Mouse (Mus musculus): ENCODE data around the gene Ifna12. TPM values are rescaled to one million over a fixed set of nuclear protein-coding genes. Genes with fewer than 3 reads are reported as not detected.
"Not testable (repeated sequence)": the region's sequence is repeated elsewhere in the genome, so short reads cannot be mapped to it uniquely, and the experiment has no call there.

Gene Ifna12
- not detected in 2 replicates for polyA plus RNA-seq (2016; fragmentation: Nextera tagmentation; extraction: Ambion mirVana)

- Histone ChIP-seq H3K9ac (no peak within 1 kb of the TSS), H3K36me3 (no peaks in the 10 kb centered on the region), H3K27me3 (replicated peaks) (no peaks in the 10 kb centered on the region), H3K4me1 (no peaks in the 10 kb centered on the region), H3K4me2 (no peak within 1 kb of the TSS), H3K27ac (no peak within 1 kb of the TSS), H3K9me3 (replicated peaks) (no peaks in the 10 kb centered on the region), H3K4me3 (no peak within 1 kb of the TSS)
- no peak for ATAC-seq
These were observed at the start of gene Ifna12 for GRCm38 (mm10) chr4:88603276-88603675. TSS of gene Ifna12 (minus strand) at chr4:88603376.

GRCm38 (mm10) chr4:88644359-88644758 lies 41.2 kb upstream of the Ifna12 start, which contains the start of gene Ifna13:
TSS of gene Ifna13 (minus strand) at chr4:88644459.
- Histone ChIP-seq H3K4me2 (no peak within 1 kb of the TSS), H3K36me3 (no peaks in the 10 kb centered on the region), H3K27ac (no peak within 1 kb of the TSS), H3K4me1 (no peaks in the 10 kb centered on the region), H3K27me3 (replicated peaks) (no peaks in the 10 kb centered on the region), H3K9ac (no peak within 1 kb of the TSS), H3K4me3 (no peak within 1 kb of the TSS), H3K9me3 (replicated peaks) (no peaks in the 10 kb centered on the region)
- 35% methylated on average over 2 of the region's 2 CpGs for WGBS (ENCODE audit: insufficient replicate concordance)
- no peak for ATAC-seq

GRCm38 (mm10) chr4:88642526-88642925 lies 39.4 kb upstream of the Ifna12 start:
- H3K9me3 ChIP-seq (replicated peaks): no peaks in the 10 kb centered on the region
- no peak overlapping the region for H3K27ac ChIP-seq
- no peaks in the 10 kb centered on the region for H3K4me1 ChIP-seq
- H3K27me3 ChIP-seq (replicated peaks): no peaks in the 10 kb centered on the region
- H3K9ac ChIP-seq: no peak overlapping the region
- no peak overlapping the region for H3K4me2 ChIP-seq
- no peak for ATAC-seq
- no peaks in the 10 kb centered on the region for H3K36me3 ChIP-seq
- WGBS (ENCODE audit: insufficient replicate concordance): 23% methylated on average over 2 of the region's 2 CpGs
- no peak overlapping the region for H3K4me3 ChIP-seq

GRCm38 (mm10) chr4:88641077-88641831 lies 38.1 kb upstream of the Ifna12 start:
- Histone ChIP-seq H3K27me3 (replicated peaks) (no peaks in the 10 kb centered on the region), H3K9me3 (replicated peaks) (no peaks in the 10 kb centered on the region), H3K9ac (no peak overlapping the region), H3K36me3 (no peaks in the 10 kb centered on the region), H3K4me1 (no peaks in the 10 kb centered on the region), H3K4me2 (peak overlapping the region; percentile 54), H3K27ac (no peak overlapping the region), H3K4me3 (peak overlapping the region; percentile 37)
- WGBS (ENCODE audit: insufficient replicate concordance): 25% methylated on average over 11 of the region's 11 CpGs
- ATAC-seq: peak; percentile 84

- Histone ChIP-seq H3K9ac (no peak overlapping the region), H3K27ac (no peak overlapping the region), H3K4me1 (no peaks in the 10 kb centered on the region), H3K36me3 (no peaks in the 10 kb centered on the region), H3K4me2 (peak overlapping the region; percentile 54), H3K9me3 (replicated peaks) (no peaks in the 10 kb centered on the region), H3K27me3 (replicated peaks) (no peaks in the 10 kb centered on the region), H3K4me3 (peak overlapping the region; percentile 37)
- no peak for ATAC-seq
- 58% methylated on average over 8 of the region's 8 CpGs for WGBS (ENCODE audit: insufficient replicate concordance)
These were observed 37.5 kb upstream of the Ifna12 start for GRCm38 (mm10) chr4:88640704-88641076.

GRCm38 (mm10) chr4:88634311-88634710 lies 31.1 kb upstream of the Ifna12 start, which contains the start of gene C87499:
TSS of gene C87499 (minus strand) at chr4:88634411.
- Histone ChIP-seq H3K4me3 (no peak within 1 kb of the TSS), H3K9me3 (replicated peaks) (no peaks in the 10 kb centered on the region), H3K4me1 (no peaks in the 10 kb centered on the region), H3K27me3 (replicated peaks) (no peaks in the 10 kb centered on the region), H3K27ac (no peak within 1 kb of the TSS), H3K9ac (no peak within 1 kb of the TSS), H3K4me2 (no peak within 1 kb of the TSS), H3K36me3 (no peaks in the 10 kb centered on the region)
- ATAC-seq: no peak
- 77% methylated on average over 4 of the region's 4 CpGs for WGBS (ENCODE audit: insufficient replicate concordance)

- H3K9me3 ChIP-seq (replicated peaks): no peaks in the 10 kb centered on the region
- H3K36me3 ChIP-seq: no peaks in the 10 kb centered on the region
- H3K9ac ChIP-seq: no peak within 1 kb of the TSS
- no peak within 1 kb of the TSS for H3K4me3 ChIP-seq
- 47% methylated on average over 1 of the region's 1 CpGs for WGBS (ENCODE audit: insufficient replicate concordance)
- no peaks in the 10 kb centered on the region for H3K4me1 ChIP-seq
- no peak within 1 kb of the TSS for H3K4me2 ChIP-seq
- no peak for ATAC-seq
- no peaks in the 10 kb centered on the region for H3K27me3 ChIP-seq (replicated peaks)
- H3K27ac ChIP-seq: no peak within 1 kb of the TSS
These were observed 10.9 kb downstream of the Ifna12 start, which contains the start of gene Ifna9 for GRCm38 (mm10) chr4:88592285-88592684. TSS of gene Ifna9 (minus strand) at chr4:88592385.

- Histone ChIP-seq H3K4me1 (no peaks in the 10 kb centered on the region), H3K9me3 (replicated peaks) (no peaks in the 10 kb centered on the region), H3K27ac (no peak within 1 kb of the TSS), H3K4me3 (no peak within 1 kb of the TSS), H3K4me2 (no peak within 1 kb of the TSS), H3K9ac (no peak within 1 kb of the TSS), H3K27me3 (replicated peaks) (no peaks in the 10 kb centered on the region), H3K36me3 (no peaks in the 10 kb centered on the region)
- WGBS (ENCODE audit: insufficient replicate concordance): 54% methylated on average over 1 of the region's 1 CpGs
- ATAC-seq: no peak
These were observed 31.5 kb downstream of the Ifna12 start, which contains the start of gene Ifna14 for GRCm38 (mm10) chr4:88571698-88572097. TSS of gene Ifna14 (minus strand) at chr4:88571798.

GRCm38 (mm10) chr4:88561791-88562190 lies 41.4 kb downstream of the Ifna12 start:
- no peaks in the 10 kb centered on the region for H3K27me3 ChIP-seq (replicated peaks)
- H3K9ac ChIP-seq: no peak overlapping the region
- H3K4me3 ChIP-seq: no peak overlapping the region
- H3K4me1 ChIP-seq: no peaks in the 10 kb centered on the region
- no peaks in the 10 kb centered on the region for H3K9me3 ChIP-seq (replicated peaks)
- no peaks in the 10 kb centered on the region for H3K36me3 ChIP-seq
- no peak overlapping the region for H3K4me2 ChIP-seq
- no peak overlapping the region for H3K27ac ChIP-seq
- ATAC-seq: no peak
- WGBS (ENCODE audit: insufficient replicate concordance): 89% methylated on average over 1 of the region's 1 CpGs

- not testable (repeated sequence) for H3K4me3 ChIP-seq; H3K4me2 ChIP-seq; H3K9ac ChIP-seq; H3K27me3 ChIP-seq (replicated peaks); H3K27ac ChIP-seq; ATAC-seq; H3K36me3 ChIP-seq; H3K9me3 ChIP-seq (replicated peaks); H3K4me1 ChIP-seq
These were observed 45.0 kb downstream of the Ifna12 start, which contains the start of gene Ifna15 for GRCm38 (mm10) chr4:88558145-88558544. TSS of gene Ifna15 (minus strand) at chr4:88558245.
